Mouse (Mus musculus) forebrain, embryonic 10.5 days (tissue): ENCODE results near the gene Thsd4. TPM values are rescaled to one million over a fixed set of nuclear protein-coding genes. Genes with fewer than 3 reads are reported as not detected.
A peak's percentile ranks its signal among the peaks of the same experiment; 100 is the strongest.

Experiments used
- DNase-seq: peaks from one replicate; pipeline ENCODE4 v3.0.0-alpha.2; 2017; ENCODE audit warnings: low spot score; ENCODE audit errors: extremely low spot score
- H3K27ac ChIP-seq: fragments of 300-500 bp; sonication (generic); 2 replicates; pipeline ENCODE4 v1.5.1; 2016; ENCODE audit warnings: mild to moderate bottlenecking
- H3K27me3 ChIP-seq: fragments of 300-500 bp; sonication (generic); 2 replicates; pipeline ENCODE4 v1.6.1; 2016; ENCODE audit warnings: mild to moderate bottlenecking; ENCODE audit not compliant: poor library complexity, severe bottlenecking
- H3K36me3 ChIP-seq: fragments of 300-500 bp; sonication (generic); replicated peaks from 2 replicates; pipeline ENCODE4 v1.6.1; 2016; ENCODE audit warnings: mild to moderate bottlenecking, moderate library complexity
- H3K4me1 ChIP-seq: fragments of 300-500 bp; sonication (generic); 2 replicates; pipeline ENCODE4 v1.6.1; 2016
- H3K4me3 ChIP-seq: fragments of 300-500 bp; sonication (generic); 2 replicates; pipeline ENCODE4 v1.5.1; 2016; ENCODE audit warnings: mild to moderate bottlenecking, moderate library complexity
- H3K9me3 ChIP-seq: fragments of 300-500 bp; sonication (generic); 2 replicates; pipeline ENCODE4 v1.6.1; 2016; ENCODE audit warnings: mild to moderate bottlenecking, moderate library complexity
- WGBS: fragments of 180-500 bp; shearing (Covaris S2); methylation state at CpG from one replicate; pipeline ENCODE4 v1.1.7; 2016; 5-methylcytosine and 5-hydroxymethylcytosine counted together
- polyA plus RNA-seq: library from polyadenylated mRNA; unstranded; fragments of >200 nt; fragmentation: Nextera tagmentation; extraction: Ambion mirVana; gene quantifications from 2 replicates; pipeline ENCODE4 v1.2.1, GENCODE M21; 2016

Gene Thsd4
- polyA plus RNA-seq, 1 experiment from 2014 or later: 3.8 TPM

GRCm38 (mm10) chr9:60250403-60250802, 271.4 kb downstream of the Thsd4 start:
- Histone ChIP-seq H3K9me3 (no peaks in the 10 kb centered on the region), H3K4me3 (no peak overlapping the region), H3K27ac (no peak overlapping the region), H3K36me3 (no peaks in the 10 kb centered on the region), H3K27me3 (peaks cover 12% of the 10 kb centered on the region; the same call in 1 of the 2 replicates), H3K4me1 (no peaks in the 10 kb centered on the region)
- DNase-seq: no peak

- H3K4me1 ChIP-seq: no peaks in the 10 kb centered on the region
- no peak for DNase-seq
- H3K36me3 ChIP-seq: no peaks in the 10 kb centered on the region
- 0 out of 2 replicates have a peak overlapping the region, but pooled peaks have one; percentile 22 for H3K27ac ChIP-seq
- 74% methylated on average over 3 of the region's 3 CpGs for WGBS
- no peak overlapping the region for H3K4me3 ChIP-seq
- no peaks in the 10 kb centered on the region for H3K9me3 ChIP-seq
- peaks cover 20% of the 10 kb centered on the region for H3K27me3 ChIP-seq
Measured at GRCm38 (mm10) chr9:60247998-60248397, 273.8 kb downstream of the Thsd4 start.

- peak; percentile 62 for DNase-seq
- Histone ChIP-seq H3K9me3 (no peaks in the 10 kb centered on the region), H3K4me1 (no peaks in the 10 kb centered on the region), H3K4me3 (no peak overlapping the region), H3K27ac (no peak overlapping the region), H3K36me3 (no peaks in the 10 kb centered on the region), H3K27me3 (peaks cover 11% of the 10 kb centered on the region)
- 7% methylated on average over 5 of the region's 5 CpGs for WGBS
Measured at GRCm38 (mm10) chr9:60244943-60245342, 276.9 kb downstream of the Thsd4 start.

- no peak for DNase-seq
- H3K4me1 ChIP-seq: no peaks in the 10 kb centered on the region
- no peak overlapping the region for H3K4me3 ChIP-seq
- no peaks in the 10 kb centered on the region for H3K36me3 ChIP-seq
- 63% methylated on average over 6 of the region's 6 CpGs for WGBS
- H3K27ac ChIP-seq: no peak overlapping the region
- no peaks in the 10 kb centered on the region for H3K9me3 ChIP-seq
- peaks cover 11% of the 10 kb centered on the region for H3K27me3 ChIP-seq
Measured at GRCm38 (mm10) chr9:60243503-60243902, 278.3 kb downstream of the Thsd4 start.

GRCm38 (mm10) chr9:60237667-60238066, 284.2 kb downstream of the Thsd4 start:
- H3K36me3 ChIP-seq: no peaks in the 10 kb centered on the region
- DNase-seq: no peak
- H3K4me3 ChIP-seq: no peak overlapping the region
- peaks cover 17% of the 10 kb centered on the region; the same call in 1 of the 2 replicates for H3K27me3 ChIP-seq
- no peaks in the 10 kb centered on the region for H3K9me3 ChIP-seq
- H3K27ac ChIP-seq: no peak overlapping the region
- 46% methylated on average over 4 of the region's 4 CpGs for WGBS
- H3K4me1 ChIP-seq: peaks cover 15% of the 10 kb centered on the region

GRCm38 (mm10) chr9:60236155-60236554, 285.7 kb downstream of the Thsd4 start:
- Histone ChIP-seq H3K27me3 (peaks cover 17% of the 10 kb centered on the region; the same call in 1 of the 2 replicates), H3K4me3 (no peak overlapping the region), H3K36me3 (no peaks in the 10 kb centered on the region), H3K4me1 (peaks cover 30% of the 10 kb centered on the region), H3K27ac (no peak overlapping the region), H3K9me3 (no peaks in the 10 kb centered on the region)
- no peak for DNase-seq
- 80% methylated on average over 9 of the region's 9 CpGs for WGBS

- H3K27me3 ChIP-seq: peaks cover 20% of the 10 kb centered on the region; the same call in 1 of the 2 replicates
- DNase-seq: no peak
- H3K36me3 ChIP-seq: no peaks in the 10 kb centered on the region
- peak overlapping the region; percentile 65 for H3K27ac ChIP-seq
- H3K9me3 ChIP-seq: no peaks in the 10 kb centered on the region
- peaks cover 41% of the 10 kb centered on the region for H3K4me1 ChIP-seq
- no peak overlapping the region for H3K4me3 ChIP-seq
- 66% methylated on average over 8 of the region's 8 CpGs for WGBS
Measured at GRCm38 (mm10) chr9:60234233-60235115, 287.4 kb downstream of the Thsd4 start.

- 65% methylated on average over 9 of the region's 9 CpGs for WGBS
- H3K4me1 ChIP-seq: peaks cover 41% of the 10 kb centered on the region
- H3K27ac ChIP-seq: peak overlapping the region; percentile 65
- no peak for DNase-seq
- no peak overlapping the region for H3K4me3 ChIP-seq
- no peaks in the 10 kb centered on the region for H3K36me3 ChIP-seq
- no peaks in the 10 kb centered on the region for H3K9me3 ChIP-seq
- H3K27me3 ChIP-seq: peaks cover 34% of the 10 kb centered on the region
Measured at GRCm38 (mm10) chr9:60231981-60232881, 289.6 kb downstream of the Thsd4 start.

- Histone ChIP-seq H3K4me1 (peaks cover 56% of the 10 kb centered on the region), H3K9me3 (no peaks in the 10 kb centered on the region), H3K27me3 (peaks cover 40% of the 10 kb centered on the region), H3K27ac (no peak overlapping the region), H3K4me3 (no peak overlapping the region), H3K36me3 (no peaks in the 10 kb centered on the region)
- no peak for DNase-seq
- WGBS: 88% methylated on average over 4 of the region's 4 CpGs
Measured at GRCm38 (mm10) chr9:60229496-60229895, 292.4 kb downstream of the Thsd4 start.

- Histone ChIP-seq H3K9me3 (no peaks in the 10 kb centered on the region), H3K4me1 (peaks cover 64% of the 10 kb centered on the region), H3K27ac (no peak overlapping the region), H3K4me3 (no peak overlapping the region), H3K36me3 (no peaks in the 10 kb centered on the region), H3K27me3 (peaks cover 49% of the 10 kb centered on the region)
- DNase-seq: no peak
- 88% methylated on average over 7 of the region's 7 CpGs for WGBS
Measured at GRCm38 (mm10) chr9:60227727-60228126, 294.1 kb downstream of the Thsd4 start.

GRCm38 (mm10) chr9:60226679-60227078, 295.2 kb downstream of the Thsd4 start:
- Histone ChIP-seq H3K9me3 (no peaks in the 10 kb centered on the region), H3K27ac (no peak overlapping the region), H3K36me3 (no peaks in the 10 kb centered on the region), H3K4me1 (peaks cover 57% of the 10 kb centered on the region), H3K4me3 (no peak overlapping the region), H3K27me3 (peaks cover 59% of the 10 kb centered on the region)
- no peak for DNase-seq
- WGBS: 90% methylated on average over 4 of the region's 4 CpGs

- WGBS: 78% methylated on average over 14 of the region's 14 CpGs
- DNase-seq: no peak
- H3K4me1 ChIP-seq: peaks cover 52% of the 10 kb centered on the region
- peaks cover 64% of the 10 kb centered on the region for H3K27me3 ChIP-seq
- no peaks in the 10 kb centered on the region for H3K36me3 ChIP-seq
- no peak overlapping the region for H3K4me3 ChIP-seq
- H3K9me3 ChIP-seq: no peaks in the 10 kb centered on the region
- peak overlapping the region; percentile 40; the same call in 1 of the 2 replicates for H3K27ac ChIP-seq
Measured at GRCm38 (mm10) chr9:60226155-60226554, 295.7 kb downstream of the Thsd4 start.
